Mouse (Mus musculus) intestine, embryonic 14.5 days (tissue): ENCODE results near the gene Rxra. TPM values are rescaled to one million over a fixed set of nuclear protein-coding genes. Genes with fewer than 3 reads are reported as not detected.

Source experiments
- ATAC-seq: fragments of 200-750 bp; cut with Nextera tagmentation; replicated peaks from 2 replicates; pipeline ENCODE4 v1.8.0; 2017; ENCODE audit warnings: low read depth, moderate number of reproducible peaks, moderate TSS enrichment, moderate library complexity; ENCODE audit not compliant: low FRiP score, low TSS enrichment
- DNase-seq: peaks from one replicate; pipeline ENCODE4 v3.0.0-alpha.2; 2018; ENCODE audit warnings: low spot score
- H3K27ac ChIP-seq: fragments of 300-500 bp; sonication (generic); 2 replicates; pipeline ENCODE4 v1.5.1; 2014; ENCODE audit warnings: low read depth, mild to moderate bottlenecking, control low read depth
- H3K27me3 ChIP-seq: fragments of 300-500 bp; sonication (generic); replicated peaks from 2 replicates; pipeline ENCODE4 v1.6.1; 2014; ENCODE audit warnings: low read length, control low read depth; ENCODE audit not compliant: control insufficient read depth, insufficient read depth
- H3K36me3 ChIP-seq: fragments of 300-500 bp; sonication (generic); 2 replicates; pipeline ENCODE4 v1.6.1; 2014; ENCODE audit warnings: low read length, control low read depth; ENCODE audit not compliant: control insufficient read depth, insufficient read depth
- H3K4me1 ChIP-seq: fragments of 300-500 bp; sonication (generic); replicated peaks from 2 replicates; pipeline ENCODE4 v1.6.1; 2014; ENCODE audit warnings: low read length, control low read depth, mixed read lengths; ENCODE audit not compliant: control insufficient read depth, insufficient read depth
- H3K4me2 ChIP-seq: fragments of 300-500 bp; sonication (generic); 2 replicates; pipeline ENCODE4 v1.6.1; 2014; ENCODE audit warnings: low read length
- H3K4me3 ChIP-seq: fragments of 300-500 bp; sonication (generic); 2 replicates; pipeline ENCODE4 v1.5.1; 2014; ENCODE audit warnings: low read depth, low read length, control low read depth, mixed read lengths
- H3K9ac ChIP-seq: fragments of 300-500 bp; sonication (generic); 2 replicates; pipeline ENCODE4 v1.6.1; 2014; ENCODE audit warnings: mild to moderate bottlenecking, low read length
- H3K9me3 ChIP-seq: fragments of 300-500 bp; sonication (generic); 2 replicates; pipeline ENCODE4 v1.6.1; 2016; ENCODE audit warnings: low read length, control low read depth; ENCODE audit not compliant: control insufficient read depth
- WGBS: fragments of 180-500 bp; shearing (Covaris S2); extraction: QIAGEN DNeasy Blood & Tissue Kit; methylation state at CpG from one replicate; pipeline ENCODE4 v1.1.7; 2014; 5-methylcytosine and 5-hydroxymethylcytosine counted together
- polyA plus RNA-seq: library from polyadenylated mRNA; unstranded; fragments of >200 nt; fragmentation: Nextera tagmentation; extraction: Ambion mirVana; gene quantifications from 2 replicates; pipeline ENCODE4 v1.2.1, GENCODE M21; 2014

The Rxra gene
- polyA plus RNA-seq, 1 experiment from 2014 or later: 8.3 TPM

- DNase-seq (peak; percentile 78), ATAC-seq (peak; percentile 39)
- no peaks in the 10 kb centered on the region for H3K9me3 ChIP-seq
- H3K27me3 ChIP-seq: no peaks in the 10 kb centered on the region
- H3K4me2 ChIP-seq: peak overlapping the region; percentile 94
- H3K4me1 ChIP-seq: peaks cover 50% of the 10 kb centered on the region
- under 1% methylated on average over 64 of the region's 77 CpGs for WGBS
- H3K9ac ChIP-seq: peak overlapping the region; percentile 95
- no peaks in the 10 kb centered on the region for H3K36me3 ChIP-seq
- peak overlapping the region; percentile 95 for H3K27ac ChIP-seq
- H3K4me3 ChIP-seq: peak overlapping the region; percentile 90
Observed at GRCm38 (mm10) chr2:27677411-27678310, 1.4 kb downstream of the Rxra start.

DNA sequence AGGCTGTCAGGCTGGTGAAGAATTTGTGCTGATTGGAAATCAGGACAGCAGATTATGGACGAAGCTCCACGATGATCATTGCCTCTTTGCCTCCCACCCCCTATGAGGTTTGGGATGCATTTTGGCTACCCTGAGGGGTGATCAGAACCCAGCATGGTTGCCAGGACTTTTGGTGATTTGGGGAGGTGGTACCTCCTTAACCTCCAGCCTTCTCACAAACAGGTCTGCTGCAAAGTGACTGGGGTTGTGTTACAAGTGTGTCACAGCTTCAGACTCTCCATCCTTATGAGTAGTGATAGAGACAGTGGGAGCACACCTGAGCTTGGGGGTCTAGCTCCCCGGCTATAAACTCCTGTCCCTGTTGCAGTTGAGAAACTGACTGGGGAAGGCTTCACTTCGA, 2.1 kb downstream of the Rxra start:
- Histone ChIP-seq H3K4me3 (peak overlapping the region; percentile 90), H3K4me2 (peak overlapping the region; percentile 94), H3K27ac (no peak overlapping the region), H3K9me3 (no peaks in the 10 kb centered on the region), H3K9ac (peak overlapping the region; percentile 95), H3K36me3 (no peaks in the 10 kb centered on the region), H3K27me3 (no peaks in the 10 kb centered on the region), H3K4me1 (peaks cover 48% of the 10 kb centered on the region)
- 26% methylated on average over 4 of the region's 4 CpGs for WGBS
- no peak for ATAC-seq
- no peak for DNase-seq

DNA sequence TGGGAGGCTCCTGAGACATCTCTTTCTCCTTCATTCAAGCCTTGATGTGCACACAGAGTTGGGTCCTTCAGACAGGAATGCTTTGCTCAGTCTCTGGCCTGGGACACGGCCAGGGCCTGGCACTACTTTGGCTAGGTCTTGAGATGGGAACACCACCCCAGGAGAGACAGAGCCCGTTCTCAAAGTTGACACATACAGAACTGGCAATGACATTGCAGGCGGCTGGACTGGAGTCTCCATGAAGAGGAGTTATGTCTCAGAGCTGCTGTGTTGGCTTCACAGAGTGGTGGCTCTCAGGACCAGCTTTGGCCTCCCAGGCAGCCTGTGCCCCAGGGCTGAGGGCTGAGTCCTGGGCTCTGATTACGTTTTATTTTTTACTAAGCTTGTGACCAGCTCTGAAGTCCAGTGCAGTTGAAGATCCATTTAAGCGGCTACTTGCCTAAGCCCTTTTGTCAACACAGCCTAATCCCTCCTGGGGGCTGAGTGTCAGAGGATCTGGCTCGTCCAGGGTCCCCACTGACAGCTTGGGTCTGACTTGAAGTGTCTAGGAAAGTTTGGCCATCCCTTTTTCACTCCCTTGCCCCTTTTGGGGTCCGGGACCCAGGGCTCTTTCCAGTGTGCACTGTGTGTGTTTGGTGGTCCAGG, 2.7 kb downstream of the Rxra start:
- Histone ChIP-seq H3K9me3 (no peaks in the 10 kb centered on the region), H3K4me1 (peaks cover 54% of the 10 kb centered on the region), H3K36me3 (no peaks in the 10 kb centered on the region), H3K27me3 (no peaks in the 10 kb centered on the region), H3K4me2 (peak overlapping the region; percentile 94), H3K27ac (0 out of 2 replicates have a peak overlapping the region, but pooled peaks have one; percentile 18), H3K9ac (peak overlapping the region; percentile 95; the same call in 1 of the 2 replicates), H3K4me3 (peak overlapping the region; percentile 90; the same call in 1 of the 2 replicates)
- ATAC-seq (no peak), DNase-seq (no peak)
- WGBS: 37% methylated on average over 7 of the region's 7 CpGs

DNA sequence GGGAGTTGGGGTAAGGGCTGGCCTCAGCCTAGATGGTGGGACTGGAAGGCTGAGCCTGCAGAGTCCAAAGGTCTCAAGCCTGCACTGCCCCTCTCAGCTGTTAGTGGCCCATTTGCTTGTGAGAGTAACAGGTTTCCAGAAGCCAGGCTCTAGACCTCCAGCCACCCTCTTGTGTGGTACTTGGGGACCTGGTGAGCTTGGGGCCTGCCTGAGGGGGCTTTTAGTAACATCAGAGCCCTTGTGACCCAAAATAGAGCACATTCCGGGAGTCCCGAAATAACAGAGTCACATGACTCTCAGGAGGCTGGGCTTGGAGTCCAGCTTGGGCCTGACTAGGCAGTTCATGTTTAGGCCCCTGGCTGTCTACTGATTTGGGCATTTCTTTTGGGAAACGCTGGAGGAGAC, 3.4 kb downstream of the Rxra start:
- WGBS: 17% methylated on average over 3 of the region's 3 CpGs
- peak overlapping the region; percentile 94 for H3K4me2 ChIP-seq
- no peaks in the 10 kb centered on the region for H3K36me3 ChIP-seq
- ATAC-seq: no peak
- no peaks in the 10 kb centered on the region for H3K27me3 ChIP-seq
- no peak for DNase-seq
- H3K27ac ChIP-seq: peak overlapping the region; percentile 47; the same call in 1 of the 2 replicates
- H3K9me3 ChIP-seq: no peaks in the 10 kb centered on the region
- no peak overlapping the region for H3K9ac ChIP-seq
- peaks cover 60% of the 10 kb centered on the region for H3K4me1 ChIP-seq
- H3K4me3 ChIP-seq: no peak overlapping the region

GRCm38 (mm10) chr2:27680058-27680457, 3.8 kb downstream of the Rxra start:
- Histone ChIP-seq H3K36me3 (no peaks in the 10 kb centered on the region), H3K4me3 (no peak overlapping the region), H3K27me3 (no peaks in the 10 kb centered on the region), H3K27ac (peak overlapping the region; percentile 47; the same call in 1 of the 2 replicates), H3K9ac (peak overlapping the region; percentile 20; the same call in 1 of the 2 replicates), H3K4me2 (peak overlapping the region; percentile 94), H3K4me1 (peaks cover 61% of the 10 kb centered on the region), H3K9me3 (no peaks in the 10 kb centered on the region)
- ATAC-seq: no peak
- DNase-seq: no peak
- 32% methylated on average over 6 of the region's 6 CpGs for WGBS

DNA sequence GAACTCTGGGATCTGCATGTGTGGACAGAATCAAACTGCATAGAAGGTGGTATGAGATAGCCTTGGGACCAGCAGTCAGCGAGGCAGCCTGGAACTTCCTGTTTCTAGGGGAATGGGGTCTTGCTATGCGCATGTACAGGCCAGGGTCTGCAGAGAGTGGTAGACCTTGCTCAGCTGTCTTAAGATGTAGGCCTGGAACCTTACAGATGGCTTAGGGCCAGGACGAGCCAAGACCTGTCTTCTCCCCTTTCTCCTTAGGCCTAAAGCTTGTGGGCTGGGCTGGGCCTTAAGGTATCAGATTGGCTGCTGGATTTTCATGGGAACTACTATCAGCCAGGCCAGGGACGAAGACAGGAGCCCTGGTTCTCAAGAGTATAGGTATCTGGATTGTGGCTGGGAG, 4.4 kb downstream of the Rxra start:
- H3K4me1 ChIP-seq: peaks cover 58% of the 10 kb centered on the region
- no peak for DNase-seq
- H3K36me3 ChIP-seq: no peaks in the 10 kb centered on the region
- H3K4me3 ChIP-seq: no peak overlapping the region
- H3K9ac ChIP-seq: 0 out of 2 replicates have a peak overlapping the region, but pooled peaks have one; percentile 20
- H3K9me3 ChIP-seq: no peaks in the 10 kb centered on the region
- H3K4me2 ChIP-seq: peak overlapping the region; percentile 94
- WGBS: 77% methylated on average over 4 of the region's 4 CpGs
- no peaks in the 10 kb centered on the region for H3K27me3 ChIP-seq
- no peak overlapping the region for H3K27ac ChIP-seq
- ATAC-seq: no peak

DNA sequence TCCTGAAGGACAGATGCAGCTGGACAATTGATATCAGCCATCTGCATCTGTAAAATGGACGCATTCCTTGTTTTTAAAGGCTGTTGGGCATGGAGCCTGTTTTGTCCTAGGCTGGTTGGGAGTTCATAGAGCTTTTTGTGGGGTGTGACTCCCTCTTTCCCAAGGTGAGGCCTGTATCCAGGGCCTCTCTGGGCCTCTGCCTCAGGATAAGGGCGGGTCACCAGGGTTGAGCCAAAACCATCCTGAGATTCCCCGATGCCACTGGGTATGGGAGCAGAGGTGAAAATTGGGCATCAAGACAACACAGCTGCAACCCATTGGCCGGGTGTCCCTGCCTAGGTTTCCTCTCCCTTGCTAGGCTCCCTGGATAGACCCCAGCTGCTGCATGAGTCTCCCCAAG, 5.2 kb downstream of the Rxra start:
- DNase-seq: no peak
- H3K4me3 ChIP-seq: no peak overlapping the region

GRCm38 (mm10) chr2:27682096-27682495, 5.9 kb downstream of the Rxra start:
- Histone ChIP-seq H3K4me1 (peaks cover 56% of the 10 kb centered on the region), H3K9me3 (no peaks in the 10 kb centered on the region), H3K9ac (no peak overlapping the region), H3K4me2 (no peak overlapping the region), H3K27me3 (no peaks in the 10 kb centered on the region), H3K4me3 (no peak overlapping the region), H3K36me3 (no peaks in the 10 kb centered on the region), H3K27ac (no peak overlapping the region)
- ATAC-seq (no peak), DNase-seq (no peak)
- 72% methylated on average over 5 of the region's 5 CpGs for WGBS

More for the DNA sequence above, 5.2 kb downstream of the Rxra start:
- ATAC-seq: no peak
- Histone ChIP-seq H3K4me2 (no peak overlapping the region), H3K9ac (no peak overlapping the region), H3K27me3 (no peaks in the 10 kb centered on the region), H3K27ac (no peak overlapping the region), H3K36me3 (no peaks in the 10 kb centered on the region), H3K4me1 (peaks cover 56% of the 10 kb centered on the region), H3K9me3 (no peaks in the 10 kb centered on the region)
- WGBS: 84% methylated on average over 4 of the region's 4 CpGs
